Mouse (Mus musculus) hindbrain, embryonic 10.5 days (tissue): ENCODE results near the gene Slc45a1. TPM values are rescaled to one million over a fixed set of nuclear protein-coding genes. Genes with fewer than 3 reads are reported as not detected.
A peak's percentile ranks its signal among the peaks of the same experiment; 100 is the strongest.

ENCODE experiments used
- DNase-seq: peaks from one replicate; pipeline ENCODE4 v3.0.0-alpha.2; 2017; ENCODE audit warnings: low spot score
- H3K27ac ChIP-seq: fragments of 300-500 bp; sonication (generic); 2 replicates; pipeline ENCODE4 v1.5.1; 2016; ENCODE audit warnings: mild to moderate bottlenecking, moderate library complexity
- H3K27me3 ChIP-seq: fragments of 300-500 bp; sonication (generic); 2 replicates; pipeline ENCODE4 v1.6.1; 2016; ENCODE audit warnings: mild to moderate bottlenecking; ENCODE audit not compliant: poor library complexity, insufficient read depth, severe bottlenecking
- H3K36me3 ChIP-seq: fragments of 300-500 bp; sonication (generic); 2 replicates; pipeline ENCODE4 v1.6.1; 2016; ENCODE audit warnings: mild to moderate bottlenecking, moderate library complexity
- H3K4me1 ChIP-seq: fragments of 300-500 bp; sonication (generic); replicated peaks from 2 replicates; pipeline ENCODE4 v1.6.1; 2016; ENCODE audit warnings: mild to moderate bottlenecking
- H3K4me3 ChIP-seq: fragments of 300-500 bp; sonication (generic); 2 replicates; pipeline ENCODE4 v1.5.1; 2016; ENCODE audit warnings: mild to moderate bottlenecking, moderate library complexity
- H3K9me3 ChIP-seq: fragments of 300-500 bp; sonication (generic); 2 replicates; pipeline ENCODE4 v1.6.1; 2016; ENCODE audit warnings: mild to moderate bottlenecking, moderate library complexity
- WGBS: fragments of 180-500 bp; shearing (Covaris S2); methylation state at CpG from one replicate; pipeline ENCODE4 v1.1.7; 2016; 5-methylcytosine and 5-hydroxymethylcytosine counted together
- polyA plus RNA-seq: library from polyadenylated mRNA; unstranded; fragments of >200 nt; fragmentation: Nextera tagmentation; extraction: Ambion mirVana; gene quantifications from 2 replicates; pipeline ENCODE4 v1.2.1, GENCODE M21; 2016

Slc45a1 gene
- polyA plus RNA-seq, 1 experiment from 2014 or later = 8.4 TPM

DNA sequence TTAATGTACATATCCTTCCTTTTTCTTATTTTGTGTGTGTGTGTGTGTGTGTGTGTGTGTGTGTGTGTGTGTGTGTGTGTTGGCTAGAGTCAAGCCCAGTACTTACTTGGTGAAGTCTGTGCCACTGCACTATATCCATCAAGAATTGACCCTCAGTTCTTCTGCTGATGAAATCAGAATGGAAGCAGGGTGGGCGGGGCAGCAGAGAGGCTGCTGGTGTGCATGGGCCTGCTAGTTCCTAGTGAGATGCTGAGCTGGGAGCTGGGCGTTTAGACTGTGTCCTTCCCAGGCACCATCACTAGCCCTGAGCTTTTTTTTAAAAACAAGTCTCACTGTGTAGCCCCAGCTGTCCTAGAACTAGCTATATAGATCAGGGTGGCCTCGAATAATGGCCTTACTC is 56.9 kb downstream of the Slc45a1 start:
- WGBS = 85% methylated on average over 3 of the region's 3 CpGs
- Histone ChIP-seq H3K27ac (no peak overlapping the region), H3K4me3 (no peak overlapping the region), H3K36me3 (no peaks in the 10 kb centered on the region), H3K27me3 (no peaks in the 10 kb centered on the region), H3K4me1 (peaks cover 32% of the 10 kb centered on the region), H3K9me3 (no peaks in the 10 kb centered on the region)
- no peak for DNase-seq

DNA sequence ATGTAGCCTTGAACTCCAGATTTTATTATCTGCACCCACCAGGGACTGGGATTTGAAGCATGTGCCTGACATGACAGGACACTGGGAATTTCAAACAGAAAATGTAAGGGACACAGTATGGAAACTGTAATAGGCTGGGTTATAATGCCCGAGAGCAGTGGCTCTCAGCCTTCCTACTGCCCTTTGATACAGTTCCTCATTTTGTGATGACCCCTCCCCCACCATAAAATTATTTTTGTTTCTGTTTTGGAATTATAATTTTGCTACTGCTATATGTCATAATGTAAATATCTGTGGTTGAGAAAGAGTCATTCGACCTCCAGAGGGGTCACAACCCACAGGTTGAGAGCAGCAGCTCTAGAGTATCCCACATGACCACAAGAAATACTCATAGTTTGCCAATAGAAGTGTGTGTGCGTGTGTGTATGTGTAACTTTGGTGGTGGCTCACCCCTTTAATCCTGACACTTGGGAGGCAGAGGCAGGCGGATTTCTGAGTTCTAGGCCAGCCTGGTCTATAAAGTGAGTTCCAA is 57.6 kb downstream of the Slc45a1 start:
- Histone ChIP-seq H3K9me3 (no peaks in the 10 kb centered on the region), H3K4me3 (no peak overlapping the region), H3K27me3 (no peaks in the 10 kb centered on the region), H3K27ac (no peak overlapping the region), H3K36me3 (no peaks in the 10 kb centered on the region), H3K4me1 (peaks cover 28% of the 10 kb centered on the region)
- DNase-seq = no peak
- 95% methylated on average over 4 of the region's 4 CpGs for WGBS

DNA sequence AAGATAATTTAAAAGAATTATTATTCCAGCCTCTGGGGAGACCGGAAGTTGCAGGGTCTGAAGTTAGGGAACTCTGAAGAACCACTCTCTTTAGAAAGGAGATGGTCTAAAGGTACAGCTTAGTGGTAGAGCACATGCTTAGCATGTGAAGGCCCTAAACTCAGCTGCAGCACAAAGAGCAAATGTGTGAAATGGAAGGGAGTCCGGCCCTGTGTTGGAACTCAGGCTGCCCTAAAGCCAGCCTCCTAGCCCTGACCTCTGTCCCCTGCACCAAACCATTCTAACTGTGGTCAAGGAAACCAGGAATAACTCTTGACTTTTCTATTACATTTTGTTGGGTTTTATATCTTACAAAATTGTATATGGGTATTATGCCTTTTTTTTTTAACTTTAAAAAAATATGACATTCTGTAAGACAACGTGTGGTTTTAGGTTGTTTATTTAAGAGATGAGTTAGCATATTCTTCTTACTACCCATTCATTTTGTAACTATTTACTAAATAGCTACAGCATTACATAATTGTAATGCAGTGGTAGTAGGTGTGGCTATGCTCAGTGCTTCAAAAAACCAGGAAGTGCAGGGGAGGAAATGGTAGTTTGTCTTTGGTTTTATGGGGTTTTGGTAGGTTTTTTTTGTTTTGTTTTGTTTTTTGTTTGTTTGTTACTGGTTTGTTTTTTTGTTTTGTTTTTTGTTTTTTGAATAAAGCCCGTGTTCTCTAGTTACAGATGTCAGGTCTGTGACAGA is 58.3 kb downstream of the Slc45a1 start:
- Histone ChIP-seq H3K36me3 (no peaks in the 10 kb centered on the region), H3K27me3 (no peaks in the 10 kb centered on the region), H3K4me1 (peaks cover 25% of the 10 kb centered on the region), H3K27ac (no peak overlapping the region), H3K4me3 (no peak overlapping the region), H3K9me3 (no peaks in the 10 kb centered on the region)
- WGBS = 84% methylated on average over 4 of the region's 4 CpGs
- no peak for DNase-seq

DNA sequence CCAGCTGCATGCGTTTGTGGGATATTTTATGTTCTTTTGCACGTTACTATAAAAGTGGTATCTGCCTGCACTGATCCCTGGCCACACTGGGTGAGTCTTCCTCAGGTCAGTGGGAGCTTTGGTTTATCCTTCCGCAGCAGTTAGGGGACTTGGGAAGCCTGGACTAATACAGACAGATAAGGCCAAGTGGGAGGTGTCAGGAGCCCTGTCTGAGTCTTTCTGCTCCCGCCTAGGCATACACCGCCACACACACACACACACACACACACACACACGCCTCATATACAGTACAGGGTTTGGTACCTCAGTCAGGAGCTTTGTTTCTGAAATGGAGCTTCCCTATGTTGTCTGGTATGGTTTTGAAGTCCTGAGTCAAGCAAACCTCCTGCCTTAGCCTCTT is 59.9 kb downstream of the Slc45a1 start:
- 87% methylated on average over 6 of the region's 6 CpGs for WGBS
- DNase-seq = no peak
- 0 out of 2 replicates have a peak overlapping the region, but pooled peaks have one; percentile 4 for H3K27ac ChIP-seq
- H3K4me1 ChIP-seq = peaks cover 30% of the 10 kb centered on the region
- H3K4me3 ChIP-seq = no peak overlapping the region
- no peaks in the 10 kb centered on the region for H3K27me3 ChIP-seq
- no peaks in the 10 kb centered on the region for H3K36me3 ChIP-seq
- no peaks in the 10 kb centered on the region for H3K9me3 ChIP-seq

DNA sequence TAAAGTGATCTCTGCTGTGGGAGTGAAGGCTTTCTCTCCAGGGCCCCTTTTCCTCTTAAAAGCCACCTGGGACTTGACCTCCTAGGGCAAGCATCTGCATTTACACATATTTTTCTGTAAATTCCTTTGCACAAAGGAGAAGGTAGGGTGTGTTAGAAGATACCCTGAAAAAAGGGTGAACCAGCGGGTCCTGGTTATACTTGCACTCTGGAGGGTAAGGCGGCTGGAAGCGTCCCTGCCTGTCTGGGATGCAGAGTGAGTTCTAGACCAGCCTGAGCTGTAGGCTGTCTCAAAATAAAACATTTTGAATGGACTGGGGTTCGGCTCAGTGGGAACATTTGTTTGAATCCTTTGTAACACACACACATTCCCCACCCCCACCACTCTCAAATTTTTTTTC is 60.4 kb downstream of the Slc45a1 start:
- H3K9me3 ChIP-seq = no peaks in the 10 kb centered on the region
- DNase-seq = no peak
- no peak overlapping the region for H3K27ac ChIP-seq
- H3K27me3 ChIP-seq = no peaks in the 10 kb centered on the region
- H3K36me3 ChIP-seq = no peaks in the 10 kb centered on the region
- H3K4me3 ChIP-seq = no peak overlapping the region
- 74% methylated on average over 4 of the region's 4 CpGs for whole genome bisulfite sequencing
- peaks cover 31% of the 10 kb centered on the region for H3K4me1 ChIP-seq

DNA sequence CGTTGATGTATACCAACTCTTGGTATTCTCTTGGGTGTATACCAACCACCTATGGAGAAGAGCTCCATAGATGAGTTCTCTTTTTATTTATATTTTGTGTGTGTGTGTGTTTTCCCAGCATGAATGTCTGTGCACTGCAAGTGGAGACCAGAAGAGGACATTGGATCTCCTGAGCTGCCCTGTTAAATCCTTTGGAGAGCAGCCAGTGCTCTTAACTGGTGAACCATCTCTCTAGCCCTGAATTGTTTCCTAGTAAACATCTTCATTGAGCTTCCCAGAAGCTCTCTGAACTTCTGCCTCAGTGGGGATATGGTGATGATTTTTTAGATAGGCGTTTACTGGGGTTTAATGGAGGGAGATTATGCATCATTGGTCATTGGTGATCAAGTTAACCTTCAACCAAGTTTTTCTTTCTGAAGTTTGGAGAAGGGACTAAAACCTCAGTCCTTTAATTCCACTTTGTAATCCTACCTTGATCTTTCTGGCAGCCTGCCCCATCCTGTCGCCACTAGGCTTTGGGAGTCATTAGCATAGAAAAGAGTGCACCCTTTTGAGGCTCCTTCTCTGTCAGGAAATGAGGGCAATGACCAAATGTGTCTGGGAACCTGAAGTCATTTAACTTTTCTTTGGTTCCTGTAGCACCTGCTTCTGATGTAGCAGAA is 61.2 kb downstream of the Slc45a1 start:
- Histone ChIP-seq H3K36me3 (no peaks in the 10 kb centered on the region), H3K9me3 (no peaks in the 10 kb centered on the region), H3K4me3 (no peak overlapping the region), H3K4me1 (peaks cover 31% of the 10 kb centered on the region), H3K27ac (no peak overlapping the region), H3K27me3 (no peaks in the 10 kb centered on the region)
- no peak for DNase-seq
- 62% methylated on average over 3 of the region's 3 CpGs for WGBS

DNA sequence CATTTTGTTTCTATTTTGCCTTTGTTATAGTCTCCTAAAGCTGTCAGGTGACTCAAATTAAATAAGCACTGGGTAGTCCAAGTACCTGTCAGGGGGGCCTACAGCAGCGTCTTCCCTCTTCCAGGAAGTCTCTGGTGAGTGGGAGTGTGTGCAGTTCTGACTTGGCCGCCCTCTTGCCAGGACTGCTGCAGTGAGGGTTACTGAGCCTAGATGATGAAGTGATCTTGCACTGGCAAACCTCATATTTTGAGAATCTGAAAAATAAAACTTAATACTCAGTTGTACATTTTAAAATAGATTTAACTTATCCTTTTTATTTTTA is 63.7 kb downstream of the Slc45a1 start:
- Histone ChIP-seq H3K9me3 (no peaks in the 10 kb centered on the region), H3K4me3 (no peak overlapping the region), H3K36me3 (no peaks in the 10 kb centered on the region), H3K4me1 (peaks cover 38% of the 10 kb centered on the region), H3K27ac (no peak overlapping the region), H3K27me3 (no peaks in the 10 kb centered on the region)
- WGBS = 91% methylated on average over 2 of the region's 2 CpGs
- DNase-seq = no peak

DNA sequence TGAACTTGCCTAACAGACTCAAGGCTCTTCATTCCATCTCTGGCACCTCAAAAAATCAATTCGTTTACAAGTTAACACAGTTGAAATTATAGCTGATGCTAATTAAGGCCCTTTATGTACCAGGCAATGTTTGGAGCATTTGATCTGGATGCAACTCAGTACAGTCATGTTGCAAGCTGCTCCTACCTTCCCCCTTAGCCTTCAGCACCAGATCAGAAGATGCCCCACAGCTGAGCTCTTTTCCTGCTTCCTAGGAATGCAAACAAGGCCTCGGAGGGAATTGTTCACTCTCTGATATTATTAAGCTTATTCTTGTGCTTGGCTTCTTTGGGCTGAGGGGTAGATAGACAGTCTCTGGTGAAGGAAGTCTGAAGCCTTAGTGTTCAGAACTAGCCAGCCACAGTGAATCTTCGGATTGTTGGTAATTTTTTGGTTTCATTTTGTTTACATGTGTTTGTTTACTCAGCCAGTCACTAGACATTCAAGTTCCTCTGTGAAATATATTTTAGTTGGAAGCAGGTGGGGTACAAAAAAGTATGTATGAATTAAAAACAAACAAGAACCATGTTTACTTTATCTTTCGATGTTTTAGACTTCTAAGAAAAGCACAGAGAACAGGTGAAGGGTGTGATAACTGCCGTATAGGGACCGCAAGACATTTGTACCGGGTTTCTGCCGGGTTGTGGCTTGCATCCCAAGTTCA is 64.2 kb downstream of the Slc45a1 start:
- H3K4me3 ChIP-seq = no peak overlapping the region
- H3K27me3 ChIP-seq = no peaks in the 10 kb centered on the region
- H3K27ac ChIP-seq = no peak overlapping the region
- 90% methylated on average over 8 of the region's 8 CpGs for WGBS
- no peaks in the 10 kb centered on the region for H3K9me3 ChIP-seq
- no peaks in the 10 kb centered on the region for H3K36me3 ChIP-seq
- H3K4me1 ChIP-seq = peaks cover 43% of the 10 kb centered on the region
- DNase-seq = no peak

DNA sequence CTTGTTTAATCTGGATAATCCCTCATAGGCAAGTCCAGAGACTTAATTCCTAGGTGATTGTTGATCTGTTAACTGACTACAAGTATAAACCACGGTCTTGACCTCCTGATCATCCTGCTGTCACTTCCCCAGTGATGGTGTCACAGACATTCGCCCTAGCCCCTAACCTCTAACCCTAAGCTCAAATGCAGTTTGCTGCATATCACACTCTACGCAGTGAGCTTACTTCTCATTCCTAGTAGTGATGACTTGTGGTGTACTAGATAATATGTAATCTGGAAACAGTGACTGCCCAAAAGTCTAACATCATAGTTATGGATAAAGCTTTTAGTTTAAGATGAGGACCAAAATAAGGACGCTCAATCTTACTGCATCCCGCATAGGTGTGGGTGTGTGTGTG is 65.7 kb downstream of the Slc45a1 start:
- Histone ChIP-seq H3K4me3 (no peak overlapping the region), H3K36me3 (0 out of 2 replicates have a peak, but pooled peaks cover 1% of the 10 kb centered on the region), H3K9me3 (no peaks in the 10 kb centered on the region), H3K27me3 (no peaks in the 10 kb centered on the region), H3K4me1 (peaks cover 38% of the 10 kb centered on the region), H3K27ac (no peak overlapping the region)
- DNase-seq = no peak
- 93% methylated on average over 5 of the region's 5 CpGs for WGBS

DNA sequence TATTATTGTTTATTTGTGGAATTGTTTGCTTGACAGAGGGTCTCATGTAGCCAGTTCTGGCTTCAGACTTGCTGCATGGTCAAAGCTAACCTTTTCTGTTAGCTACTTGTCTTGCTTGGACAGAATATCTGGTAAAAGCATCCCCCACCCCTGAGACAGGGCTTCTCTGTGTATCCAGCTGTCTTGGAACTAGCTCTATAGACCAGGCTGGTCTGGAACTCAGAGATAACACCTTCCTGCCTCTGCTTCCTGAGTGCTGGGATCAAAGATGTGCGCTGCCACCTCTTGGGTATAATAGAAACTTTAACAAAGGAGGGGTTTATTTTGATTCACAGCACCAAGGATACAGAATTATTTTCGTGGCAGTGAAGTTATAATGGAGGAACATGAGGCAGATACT is 66.2 kb downstream of the Slc45a1 start:
- no peak overlapping the region for H3K4me3 ChIP-seq
- no peak for DNase-seq
- H3K9me3 ChIP-seq = no peaks in the 10 kb centered on the region
- H3K27ac ChIP-seq = no peak overlapping the region
- H3K36me3 ChIP-seq = peaks cover 6% of the 10 kb centered on the region; the same call in 1 of the 2 replicates
- no peaks in the 10 kb centered on the region for H3K27me3 ChIP-seq
- WGBS = 93% methylated on average over 2 of the region's 2 CpGs
- peaks cover 36% of the 10 kb centered on the region for H3K4me1 ChIP-seq

DNA sequence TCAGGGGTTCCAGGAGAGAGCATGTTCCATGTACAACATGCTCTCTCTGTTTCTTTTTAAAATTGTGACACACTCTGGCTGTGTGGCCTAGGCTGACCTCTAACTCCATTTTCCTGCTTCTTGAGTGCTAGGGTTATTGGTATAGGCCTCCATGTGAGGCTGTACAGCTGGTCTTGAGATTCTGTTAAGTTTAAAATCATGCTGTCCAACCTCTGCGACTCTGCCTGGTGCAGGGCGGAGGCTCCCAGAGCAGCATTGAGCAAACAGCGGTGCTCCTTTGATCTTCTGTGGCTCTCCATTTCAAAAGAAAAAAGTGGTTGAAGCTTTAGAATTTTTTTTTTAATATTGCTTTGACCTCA is 68.2 kb downstream of the Slc45a1 start:
- no peak for DNase-seq
- peak overlapping the region; percentile 62 for H3K27ac ChIP-seq
- no peaks in the 10 kb centered on the region for H3K27me3 ChIP-seq
- peaks cover 29% of the 10 kb centered on the region for H3K4me1 ChIP-seq
- H3K36me3 ChIP-seq = peaks cover 12% of the 10 kb centered on the region; the same call in 1 of the 2 replicates
- WGBS = 74% methylated on average over 3 of the region's 3 CpGs
- no peaks in the 10 kb centered on the region for H3K9me3 ChIP-seq
- H3K4me3 ChIP-seq = no peak overlapping the region

DNA sequence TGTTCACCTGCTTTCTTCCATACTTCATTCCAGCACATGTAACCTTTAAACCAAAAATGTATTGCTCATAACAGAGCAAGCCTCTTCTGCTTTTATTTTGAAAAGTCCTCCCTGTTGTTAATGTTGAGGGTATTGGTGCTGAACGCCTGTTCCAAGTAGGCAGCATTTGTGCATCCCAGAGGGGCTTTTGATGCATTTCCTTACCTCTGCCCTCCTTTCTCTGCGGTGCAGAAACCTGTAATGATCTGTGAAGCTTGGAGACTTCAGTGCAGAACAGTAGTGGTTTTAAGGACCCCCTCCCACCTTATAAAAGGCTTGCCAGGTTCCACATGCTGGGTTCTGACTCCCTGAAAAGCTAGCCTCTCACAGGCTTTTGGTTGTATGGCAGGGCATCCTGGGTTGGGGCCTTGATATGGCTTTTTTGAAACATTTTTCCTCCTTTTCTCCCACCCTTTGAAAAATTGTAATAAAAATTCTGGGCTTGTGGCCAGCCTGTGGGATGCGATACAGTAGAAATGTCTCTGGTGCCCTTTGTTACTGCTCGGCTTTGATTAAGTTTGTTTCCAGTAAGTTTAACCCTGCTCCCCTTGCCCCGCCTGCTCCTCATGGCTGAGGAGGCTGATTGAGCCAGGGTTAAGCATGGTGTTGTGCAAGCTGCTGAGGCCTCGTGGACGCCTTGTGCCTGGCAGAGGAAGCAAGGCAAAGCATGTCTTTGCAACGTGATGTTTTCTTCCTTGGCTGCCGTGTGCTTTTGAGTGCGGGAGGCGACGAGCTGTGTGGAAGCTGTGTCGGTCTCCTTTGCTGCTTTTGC is 68.8 kb downstream of the Slc45a1 start:
- no peak for DNase-seq
- Histone ChIP-seq H3K4me3 (no peak overlapping the region), H3K4me1 (peaks cover 29% of the 10 kb centered on the region), H3K9me3 (no peaks in the 10 kb centered on the region), H3K27ac (peak overlapping the region; percentile 62), H3K27me3 (no peaks in the 10 kb centered on the region), H3K36me3 (peaks cover 13% of the 10 kb centered on the region; the same call in 1 of the 2 replicates)
- 62% methylated on average over 13 of the region's 13 CpGs for WGBS
